Mouse (Mus musculus): ENCODE measurements around the gene Drg1. TPM values are rescaled to one million over a fixed set of nuclear protein-coding genes. Genes with fewer than 3 reads are reported as not detected.

The Drg1 gene
- polyA plus RNA-seq, 1 experiment from 2014 or later, result 290 TPM

GRCm38 (mm10) chr11:3288521-3289301 lies 22.5 kb upstream of the Drg1 start, which contains the start of gene Patz1:
Gene Patz1 (plus strand): TSS chr11:3288874.
- Histone ChIP-seq H3K36me3 (ENCODE audit: poor library complexity, severe bottlenecking) (peaks cover 8% of the 10 kb centered on the region), H3K9me3 (replicated peaks) (no peaks in the 10 kb centered on the region), H3K4me3 (peak within 1 kb of the TSS; percentile 86), H3K27ac (peak within 1 kb of the TSS; percentile 100), H3K4me1 (peaks cover 38% of the 10 kb centered on the region), H3K9ac (peak within 1 kb of the TSS; percentile 95), H3K4me2 (peak within 1 kb of the TSS; percentile 100), H3K27me3 (no peaks in the 10 kb centered on the region)
- ATAC-seq, result 0 out of 2 replicates have a peak, but pooled peaks have one; percentile 8
- under 1% methylated on average over 41 of the region's 41 CpGs for WGBS

DNA sequence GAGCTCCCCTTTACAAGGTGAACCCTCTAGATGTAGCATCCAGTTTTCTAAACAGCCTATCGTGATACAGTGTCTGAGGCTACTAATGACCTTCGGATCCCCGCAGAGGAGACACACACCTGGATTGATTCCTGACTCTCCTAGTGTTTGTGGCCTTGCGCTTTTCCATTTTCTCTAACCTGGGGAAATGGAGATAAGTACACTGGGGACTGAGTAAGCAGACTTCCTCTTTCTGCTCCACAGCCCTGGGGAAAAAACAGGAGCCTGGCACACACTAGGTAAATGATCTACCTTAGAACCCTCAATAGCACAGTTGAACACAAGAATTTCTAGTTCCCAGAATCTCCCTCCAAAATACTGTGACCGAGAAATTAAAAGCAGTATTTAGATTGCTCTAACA lies 21.7 kb upstream of the Drg1 start:
- no peaks in the 10 kb centered on the region for H3K27me3 ChIP-seq
- peak overlapping the region; percentile 86 for H3K4me3 ChIP-seq
- H3K4me2 ChIP-seq, result peak overlapping the region; percentile 100
- H3K36me3 ChIP-seq (ENCODE audit: poor library complexity, severe bottlenecking), result 0 out of 2 replicates have a peak, but pooled peaks cover under 1% of the 10 kb centered on the region
- peaks cover 30% of the 10 kb centered on the region for H3K4me1 ChIP-seq
- peak overlapping the region; percentile 95 for H3K9ac ChIP-seq
- ATAC-seq, result no peak
- peak overlapping the region; percentile 100; the same call in 1 of the 2 replicates for H3K27ac ChIP-seq
- no peaks in the 10 kb centered on the region for H3K9me3 ChIP-seq (replicated peaks)
- WGBS, result 66% methylated on average over 5 of the region's 5 CpGs

GRCm38 (mm10) chr11:3287131-3287530 lies 20.9 kb upstream of the Drg1 start:
- Histone ChIP-seq H3K27ac (no peak overlapping the region), H3K4me3 (no peak overlapping the region), H3K9ac (0 out of 2 replicates have a peak overlapping the region, but pooled peaks have one; percentile 95), H3K9me3 (replicated peaks) (no peaks in the 10 kb centered on the region), H3K27me3 (no peaks in the 10 kb centered on the region), H3K36me3 (ENCODE audit: poor library complexity, severe bottlenecking) (no peaks in the 10 kb centered on the region), H3K4me2 (0 out of 2 replicates have a peak overlapping the region, but pooled peaks have one; percentile 0), H3K4me1 (peaks cover 26% of the 10 kb centered on the region)
- ATAC-seq, result no peak
- WGBS, result 20% methylated on average over 6 of the region's 6 CpGs

DNA sequence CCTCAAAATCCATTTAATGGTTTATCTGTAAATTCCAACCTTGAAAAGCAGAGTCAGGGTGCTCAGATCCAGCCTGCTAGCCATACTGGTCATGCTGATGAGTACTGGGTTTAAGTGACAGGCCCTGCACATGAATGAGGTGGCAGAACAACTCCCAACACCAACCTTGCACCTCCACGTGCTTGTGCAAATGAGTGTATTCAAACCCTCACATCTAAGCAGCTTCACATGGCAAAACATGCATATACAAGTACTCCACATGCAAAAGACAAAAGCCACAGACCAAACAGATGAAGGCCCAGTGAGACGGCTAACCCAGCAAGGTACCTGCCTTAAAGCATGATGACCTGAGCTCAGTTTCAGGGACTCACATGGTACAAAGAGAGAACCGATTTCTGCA lies 19.7 kb upstream of the Drg1 start:
- H3K4me3 ChIP-seq, result no peak overlapping the region
- peaks cover 20% of the 10 kb centered on the region for H3K4me1 ChIP-seq
- ATAC-seq, result no peak
- no peak overlapping the region for H3K27ac ChIP-seq
- H3K9me3 ChIP-seq (replicated peaks), result peaks cover 8% of the 10 kb centered on the region; the same call in 1 of the 2 replicates
- H3K9ac ChIP-seq, result no peak overlapping the region
- no peak overlapping the region for H3K4me2 ChIP-seq
- no peaks in the 10 kb centered on the region for H3K36me3 ChIP-seq (ENCODE audit: poor library complexity, severe bottlenecking)
- H3K27me3 ChIP-seq, result no peaks in the 10 kb centered on the region
- WGBS, result 81% methylated on average over 3 of the region's 3 CpGs

- H3K36me3 ChIP-seq (ENCODE audit: poor library complexity, severe bottlenecking), result no peaks in the 10 kb centered on the region
- H3K27me3 ChIP-seq, result no peaks in the 10 kb centered on the region
- WGBS, result 89% methylated on average over 6 of the region's 6 CpGs
Measured at GRCm38 (mm10) chr11:3283645-3284044, 17.4 kb upstream of the Drg1 start.

GRCm38 (mm10) chr11:3282887-3283286 lies 16.7 kb upstream of the Drg1 start:
- no peak overlapping the region for H3K9ac ChIP-seq
- 91% methylated on average over 6 of the region's 6 CpGs for WGBS
- H3K27me3 ChIP-seq, result no peaks in the 10 kb centered on the region
- H3K9me3 ChIP-seq (replicated peaks), result peaks cover 8% of the 10 kb centered on the region; the same call in 1 of the 2 replicates
- H3K4me2 ChIP-seq, result no peak overlapping the region
- H3K27ac ChIP-seq, result no peak overlapping the region
- no peak overlapping the region for H3K4me3 ChIP-seq
- ATAC-seq, result no peak
- no peaks in the 10 kb centered on the region for H3K36me3 ChIP-seq (ENCODE audit: poor library complexity, severe bottlenecking)
- peaks cover 11% of the 10 kb centered on the region for H3K4me1 ChIP-seq

More at GRCm38 (mm10) chr11:3283645-3284044, 17.4 kb upstream of the Drg1 start:
- H3K4me1 ChIP-seq, result peaks cover 18% of the 10 kb centered on the region
- H3K9ac ChIP-seq, result no peak overlapping the region
- peaks cover 8% of the 10 kb centered on the region; the same call in 1 of the 2 replicates for H3K9me3 ChIP-seq (replicated peaks)
- H3K4me3 ChIP-seq, result no peak overlapping the region
- H3K27ac ChIP-seq, result no peak overlapping the region
- no peak overlapping the region for H3K4me2 ChIP-seq
- ATAC-seq, result no peak

DNA sequence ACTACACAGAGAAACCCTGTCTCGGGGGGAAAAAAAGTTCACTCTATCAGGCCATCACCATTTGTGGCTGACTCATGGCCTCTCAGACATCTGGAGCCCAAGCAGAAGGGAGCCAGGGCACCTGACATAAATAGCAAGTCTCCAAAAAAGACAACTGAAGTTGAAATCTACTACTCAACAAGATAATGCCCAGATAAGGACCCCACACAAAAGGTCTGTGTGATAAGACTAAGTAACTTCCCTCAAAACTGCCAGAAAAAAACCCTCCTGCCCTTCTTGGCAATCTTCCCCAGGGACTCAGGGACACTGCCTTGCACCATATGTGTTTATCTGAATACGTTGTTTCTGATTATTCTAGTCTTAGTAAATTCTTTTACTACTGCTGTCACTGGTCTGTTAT lies 13.5 kb upstream of the Drg1 start:
- no peaks in the 10 kb centered on the region for H3K4me1 ChIP-seq
- WGBS, result 80% methylated on average over 2 of the region's 2 CpGs
- ATAC-seq, result no peak
- H3K4me2 ChIP-seq, result no peak overlapping the region
- no peak overlapping the region for H3K4me3 ChIP-seq
- no peaks in the 10 kb centered on the region for H3K36me3 ChIP-seq (ENCODE audit: poor library complexity, severe bottlenecking)
- H3K9ac ChIP-seq, result no peak overlapping the region
- peaks cover 8% of the 10 kb centered on the region; the same call in 1 of the 2 replicates for H3K9me3 ChIP-seq (replicated peaks)
- no peak overlapping the region for H3K27ac ChIP-seq
- H3K27me3 ChIP-seq, result no peaks in the 10 kb centered on the region

- no peaks in the 10 kb centered on the region for H3K27me3 ChIP-seq
- no peak overlapping the region for H3K27ac ChIP-seq
- no peaks in the 10 kb centered on the region for H3K4me1 ChIP-seq
- peaks cover 8% of the 10 kb centered on the region; the same call in 1 of the 2 replicates for H3K9me3 ChIP-seq (replicated peaks)
- no peak overlapping the region for H3K4me2 ChIP-seq
- H3K9ac ChIP-seq, result no peak overlapping the region
- 71% methylated on average over 5 of the region's 5 CpGs for WGBS
- H3K4me3 ChIP-seq, result no peak overlapping the region
- ATAC-seq, result no peak
- H3K36me3 ChIP-seq (ENCODE audit: poor library complexity, severe bottlenecking), result no peaks in the 10 kb centered on the region
Measured at GRCm38 (mm10) chr11:3278351-3278750, 12.1 kb upstream of the Drg1 start.

DNA sequence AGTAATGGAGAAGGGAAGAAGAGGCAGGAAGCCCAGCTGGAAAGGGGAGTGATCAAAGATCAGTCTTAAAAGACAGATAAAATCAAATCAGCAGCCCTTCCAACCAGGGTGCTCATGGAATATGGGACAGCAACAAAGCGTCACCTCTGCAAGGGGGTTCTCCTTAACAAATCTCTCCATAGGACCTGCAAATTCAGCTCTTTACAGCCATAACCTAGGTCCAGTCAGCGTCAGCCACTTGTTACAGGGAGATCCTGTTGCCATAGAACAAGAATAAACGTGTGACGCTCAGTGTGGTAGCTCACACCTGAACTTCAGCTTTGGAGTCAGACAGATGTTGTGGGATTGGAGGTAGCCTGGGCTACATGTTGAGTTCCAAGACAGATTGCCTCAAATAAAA lies 3.0 kb upstream of the Drg1 start:
- Histone ChIP-seq H3K36me3 (ENCODE audit: poor library complexity, severe bottlenecking) (peaks cover 1% of the 10 kb centered on the region; the same call in 1 of the 2 replicates), H3K9me3 (replicated peaks) (no peaks in the 10 kb centered on the region), H3K4me2 (no peak overlapping the region), H3K4me1 (peaks cover 15% of the 10 kb centered on the region), H3K4me3 (no peak overlapping the region), H3K27ac (no peak overlapping the region), H3K9ac (no peak overlapping the region), H3K27me3 (no peaks in the 10 kb centered on the region)
- WGBS, result 27% methylated on average over 4 of the region's 4 CpGs
- no peak for ATAC-seq

- no peaks in the 10 kb centered on the region for H3K9me3 ChIP-seq (replicated peaks)
- peak overlapping the region; percentile 86 for H3K4me2 ChIP-seq
- peak overlapping the region; percentile 93 for H3K4me3 ChIP-seq
- H3K36me3 ChIP-seq (ENCODE audit: poor library complexity, severe bottlenecking), result peaks cover 22% of the 10 kb centered on the region
- H3K9ac ChIP-seq, result peak overlapping the region; percentile 99
- H3K27ac ChIP-seq, result peak overlapping the region; percentile 94
- H3K27me3 ChIP-seq, result no peaks in the 10 kb centered on the region
- 61% methylated on average over 7 of the region's 7 CpGs for whole genome bisulfite sequencing
- no peak for ATAC-seq
- peaks cover 29% of the 10 kb centered on the region for H3K4me1 ChIP-seq
Measured at GRCm38 (mm10) chr11:3267133-3267532, 918 bp upstream of the Drg1 start.

GRCm38 (mm10) chr11:3265291-3266078 lies 730 bp downstream of the Drg1 start:
- Histone ChIP-seq H3K9me3 (replicated peaks) (no peaks in the 10 kb centered on the region), H3K4me1 (peaks cover 29% of the 10 kb centered on the region), H3K27me3 (no peaks in the 10 kb centered on the region), H3K27ac (peak overlapping the region; percentile 94), H3K36me3 (ENCODE audit: poor library complexity, severe bottlenecking) (peaks cover 38% of the 10 kb centered on the region), H3K9ac (peak overlapping the region; percentile 99), H3K4me3 (peak overlapping the region; percentile 93), H3K4me2 (peak overlapping the region; percentile 86)
- under 1% methylated on average over 26 of the region's 26 CpGs for whole genome bisulfite sequencing
- ATAC-seq, result 0 out of 2 replicates have a peak, but pooled peaks have one; percentile 0

DNA sequence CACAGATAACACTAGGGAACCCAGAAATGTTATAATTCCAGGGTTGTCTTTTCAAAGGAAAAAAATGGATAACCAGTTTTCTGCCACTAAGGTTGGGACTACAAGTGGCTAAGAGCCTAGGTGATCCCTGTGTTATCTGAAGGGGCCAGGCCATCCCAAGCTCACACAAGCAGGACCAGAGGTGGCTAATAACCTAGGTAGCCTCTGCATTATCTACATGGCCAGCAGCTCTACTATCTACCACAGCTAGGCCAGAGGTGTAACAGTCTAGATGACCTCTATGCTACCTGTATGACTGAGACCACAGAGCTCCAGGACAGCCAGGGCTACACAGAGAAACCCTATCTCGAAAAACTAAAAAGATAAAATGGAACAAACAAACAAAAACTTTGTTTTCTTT lies 6.7 kb downstream of the Drg1 start:
- H3K4me1 ChIP-seq, result peaks cover 16% of the 10 kb centered on the region
- H3K9ac ChIP-seq, result no peak overlapping the region
- ATAC-seq, result no peak
- H3K9me3 ChIP-seq (replicated peaks), result no peaks in the 10 kb centered on the region
- peaks cover 93% of the 10 kb centered on the region for H3K36me3 ChIP-seq (ENCODE audit: poor library complexity, severe bottlenecking)
- H3K4me3 ChIP-seq, result no peak overlapping the region
- no peak overlapping the region for H3K4me2 ChIP-seq
- no peak overlapping the region for H3K27ac ChIP-seq
- no peaks in the 10 kb centered on the region for H3K27me3 ChIP-seq
- WGBS, result 94% methylated on average over 1 of the region's 1 CpGs
